Mouse (Mus musculus) lung, postnatal 4 days (tissue): ENCODE data around the gene Tpcn2.
A peak's percentile ranks its signal among the peaks of the same experiment; 100 is the strongest.

Experiments
- DNase-seq, 2 experiments: peaks; one replicate each; pipeline ENCODE4 v3.0.0; 2021

Tpcn2 gene

DNA sequence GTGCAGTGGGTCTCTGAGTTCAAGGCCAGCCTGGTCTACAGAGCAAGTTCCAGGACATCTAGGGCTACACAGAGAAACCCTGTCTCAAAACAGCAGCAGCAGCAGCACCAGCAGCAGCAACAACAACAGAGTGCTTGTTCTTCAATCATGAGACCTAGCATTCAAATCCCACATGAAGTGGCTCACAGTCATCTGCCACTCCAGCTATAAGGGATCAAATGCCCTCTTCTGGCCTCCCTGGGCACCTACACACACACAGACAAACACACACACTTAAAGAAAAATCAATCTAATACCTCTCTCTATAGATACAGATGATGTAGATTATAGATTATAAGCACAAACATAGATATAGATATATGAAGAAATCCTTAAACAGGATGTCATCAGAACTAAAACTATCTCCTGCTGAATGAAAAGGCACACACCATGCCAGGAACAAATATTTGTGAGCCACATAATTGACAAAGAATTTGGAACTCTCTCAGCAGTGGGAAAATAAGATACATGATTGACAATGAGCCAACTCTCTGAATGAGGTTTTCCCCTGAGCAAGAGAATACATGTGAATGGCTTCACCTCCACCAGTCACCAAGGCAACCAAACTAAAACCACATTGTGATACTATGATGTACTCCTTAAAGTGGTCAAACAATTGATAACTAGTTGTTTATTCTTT lies 137.4 kb downstream of the Tpcn2 start:
- DNase-seq, result no peak

DNA sequence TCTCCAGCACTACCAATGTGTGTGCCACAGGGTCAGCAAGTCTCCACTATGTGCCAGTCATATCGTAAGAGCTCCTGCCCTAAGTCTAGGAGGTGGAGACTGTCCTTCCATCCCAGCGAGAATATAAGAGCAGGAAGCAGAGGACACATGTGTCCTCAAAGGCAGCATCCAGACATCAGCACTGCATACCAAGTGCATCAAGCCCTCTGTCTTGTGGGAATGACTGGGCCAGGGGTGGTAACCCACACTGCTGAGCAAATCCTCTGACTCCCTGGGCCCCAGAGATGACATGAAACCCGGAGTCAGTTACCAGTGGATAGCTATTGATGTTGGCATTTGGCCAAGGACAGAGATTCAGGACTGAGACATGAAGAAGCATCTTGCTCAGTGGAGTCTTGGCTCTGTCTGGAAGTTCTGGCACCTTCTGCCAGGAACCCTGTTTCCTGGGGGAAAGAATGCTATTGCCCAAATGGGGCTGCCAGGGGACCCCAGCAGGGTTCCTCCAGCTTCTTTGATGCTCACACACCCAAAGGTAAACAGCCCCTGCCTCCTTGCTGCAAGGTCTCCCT lies 140.2 kb downstream of the Tpcn2 start:
- peak in 1 of 2 experiments; percentile 12 for DNase-seq

DNA sequence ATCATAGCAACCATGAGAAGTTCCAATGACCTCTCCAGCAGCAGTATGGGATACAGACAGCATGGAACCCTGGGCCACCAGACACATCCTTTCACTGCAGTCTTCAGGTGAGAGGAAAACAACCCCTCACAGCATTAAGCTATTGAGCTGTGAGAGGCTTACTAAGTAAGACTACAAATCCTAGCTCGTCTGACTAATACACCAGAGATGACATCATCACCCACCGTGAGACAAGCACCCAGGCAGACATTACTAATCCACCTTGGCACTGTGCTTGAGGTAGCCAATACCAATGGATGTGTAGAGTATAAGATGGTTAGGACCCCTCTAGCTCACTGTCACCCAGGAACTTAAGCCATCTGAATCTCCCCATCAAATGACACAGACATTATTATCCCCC lies 143.2 kb downstream of the Tpcn2 start:
- no peak for DNase-seq

GRCm38 (mm10) chr7:145139576-145139975 lies 144.2 kb downstream of the Tpcn2 start:
- DNase-seq, result no peak

- no peak for DNase-seq
These were observed 144.7 kb downstream of the Tpcn2 start for GRCm38 (mm10) chr7:145139100-145139499.

DNA sequence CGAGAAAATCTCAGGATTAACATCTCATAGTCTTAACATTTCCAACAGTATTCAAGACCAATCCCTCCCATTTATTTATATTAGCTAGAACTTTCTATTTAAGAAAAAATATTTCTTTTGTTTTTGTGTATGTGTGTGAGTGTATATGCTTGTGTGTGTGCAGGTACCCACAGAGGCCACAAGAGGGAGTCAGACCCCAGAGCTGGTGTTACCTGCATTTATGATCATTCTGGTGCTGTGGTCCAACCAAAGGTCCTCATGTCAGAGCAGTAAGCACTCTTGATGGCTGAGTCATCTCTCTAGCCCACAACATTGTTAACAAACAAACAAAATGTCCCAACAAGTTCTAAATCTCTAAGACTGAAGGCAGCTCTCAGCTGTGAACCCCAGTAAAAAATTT lies 145.9 kb downstream of the Tpcn2 start:
- DNase-seq, result no peak

- DNase-seq, result no peak
These were observed 147.0 kb downstream of the Tpcn2 start for GRCm38 (mm10) chr7:145136831-145137230.
